Mouse (Mus musculus): ENCODE measurements at regions not wholly inside any gene's neighbourhood (a gene's known extent, or its start where the extent isn't known, plus 50 kb on each side); places are given as distances from the start of the nearest gene placed in this dataset.

DNA sequence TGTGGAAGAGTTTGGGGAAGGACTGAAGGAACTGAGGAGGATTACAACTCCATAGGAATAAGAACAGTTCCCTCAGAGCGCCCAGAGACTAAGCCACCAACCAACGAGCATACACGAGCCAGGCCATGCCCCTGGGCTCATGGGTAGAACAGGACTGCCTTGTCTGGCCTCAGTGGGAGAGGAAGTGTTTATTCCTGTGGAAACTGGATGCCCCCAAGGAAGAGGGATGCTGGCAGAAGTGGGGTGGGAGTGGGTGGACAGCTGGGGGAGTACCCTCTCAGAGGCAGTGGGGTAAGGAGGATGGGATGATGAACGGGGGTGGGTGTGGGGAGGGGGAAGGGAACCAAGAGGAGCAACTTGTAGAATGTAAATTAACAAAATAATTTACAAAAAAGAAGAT is 86.3 kb upstream of the Rab11fip2 start:
- TF ChIP-seq CTCF (IDR thresholded peaks at IDR 0.05; ENCODE audit: borderline replicate concordance, control insufficient read depth, extremely low read depth, insufficient read depth, low read length, poor library complexity): no peak
- no peak for TF ChIP-seq POLR2A (IDR thresholded peaks at IDR 0.05; ENCODE audit: control insufficient read depth, extremely low read depth, insufficient read depth, low read length, poor library complexity)

Data from thymus, adult 2 months (tissue).